ENCODE assay signal across 8 mouse cellular contexts in genomic region chr6:57580881-57581548, GRCm38 (mm10). TPM values are rescaled to one million over a fixed set of nuclear protein-coding genes. Genes with fewer than 3 reads are reported as not detected.
DNase-seq lines count a peak whose midpoint lies in the region; ATAC-seq and TF ChIP-seq lines count a peak whose summit lies in the region.

Herc6 (plus strand) TSS chr6:57581000.

- H3K4me1 ChIP-seq in brown adipose tissue, adult 24 weeks (ENCODE audit: control insufficient read depth, insufficient read depth, insufficient read length, low read length): no peaks in the 10 kb centered on the region
- H3K4me1 ChIP-seq in heart, embryonic 13.5 days: peaks cover 7% of the 10 kb centered on the region; the same call in 1 of the 2 replicates
- H3K4me1 ChIP-seq in liver, embryonic 14.5 days (replicated peaks; ENCODE audit: control insufficient read depth in 2 of 2, insufficient read depth in 2 of 2, low read length in 1 of 2): peaks cover 0 to 2% of the 10 kb centered on the region in 2 experiments; a peak in 1 of 4 replicates
- no peaks in the 10 kb centered on the region for H3K4me1 ChIP-seq in stomach, postnatal 0 days (replicated peaks; ENCODE audit: control insufficient read depth, insufficient read depth)

- WGBS in heart, embryonic 13.5 days: 2% methylated on average over 16 of the region's 16 CpGs
- WGBS in liver, embryonic 14.5 days (ENCODE audit: insufficient replicate concordance): under 1% methylated on average over 16 of the region's 16 CpGs
- WGBS in stomach, postnatal 0 days: 2% methylated on average over 16 of the region's 16 CpGs

- TF ChIP-seq EP300 in liver, embryonic 14.5 days (IDR thresholded peaks at IDR 0.05; ENCODE audit: low read depth): no peak
- TF ChIP-seq EP300 in stomach, postnatal 0 days (optimal IDR thresholded peaks at IDR 0.05): no peak

- peak within 1 kb of the TSS; percentile 89 for H3K4me2 ChIP-seq in heart, embryonic 13.5 days
- H3K4me2 ChIP-seq in liver, embryonic 14.5 days (ENCODE audit: low read depth): peak within 1 kb of the TSS; percentile 70
- peak within 1 kb of the TSS; percentile 81 for H3K4me2 ChIP-seq in stomach, postnatal 0 days (replicated peaks; ENCODE audit: low read depth)

- peak; percentile 73 for DNase-seq in CD4-positive, CD25-positive, alpha-beta regulatory T cell, adult 2 months (ENCODE audit: low read depth, low spot score)
- peak; percentile 81 for DNase-seq in kidney, postnatal 10 days
- DNase-seq in liver, embryonic 14.5 days (ENCODE audit: low read depth in 3 of 3, low spot score in 3 of 3): peak; percentile 54 to 63 (median 62)
- DNase-seq in neural tube, embryonic 10.5 days (ENCODE audit: extremely low spot score, low spot score): peak; percentile 68
- peak; percentile 61 for DNase-seq in stomach, postnatal 0 days (ENCODE audit: low spot score)

- H3K36me3 ChIP-seq in heart, embryonic 13.5 days: peaks cover 3% of the 10 kb centered on the region
- no peaks in the 10 kb centered on the region for H3K36me3 ChIP-seq in liver, embryonic 14.5 days (replicated peaks; ENCODE audit: control insufficient read depth, insufficient read depth, low read depth)
- no peaks in the 10 kb centered on the region for H3K36me3 ChIP-seq in stomach, postnatal 0 days (ENCODE audit: control insufficient read depth, insufficient read depth, low read length)

- ATAC-seq in erythroid progenitor cell, adult 5-6 weeks (replicated peaks; ENCODE audit: low FRiP score, poor library complexity, severe bottlenecking): peak; percentile 98
- 0 out of 2 replicates have a peak, but pooled peaks have one; percentile 46 for ATAC-seq in heart, embryonic 13.5 days (ENCODE audit: extremely low read depth, insufficient number of reproducible peaks, low FRiP score, low TSS enrichment)
- peak; percentile 91 for ATAC-seq in liver, embryonic 14.5 days (ENCODE audit: insufficient read depth)
- ATAC-seq in stomach, postnatal 0 days (ENCODE audit: low FRiP score, low TSS enrichment): peak; percentile 81

- H3K27ac ChIP-seq in brown adipose tissue, adult 24 weeks (replicated peaks; ENCODE audit: low read depth, low read length): peak within 1 kb of the TSS; percentile 85
- peak within 1 kb of the TSS; percentile 79 for H3K27ac ChIP-seq in heart, embryonic 13.5 days (replicated peaks)
- peak within 1 kb of the TSS; percentile 8 for H3K27ac ChIP-seq in liver, embryonic 14.5 days
- H3K27ac ChIP-seq in stomach, postnatal 0 days (replicated peaks): peak within 1 kb of the TSS; percentile 90

- no peaks in the 10 kb centered on the region for H3K27me3 ChIP-seq in heart, embryonic 13.5 days (replicated peaks)
- no peaks in the 10 kb centered on the region for H3K27me3 ChIP-seq in liver, embryonic 14.5 days (ENCODE audit: control insufficient read depth, insufficient read depth, low read length)
- H3K27me3 ChIP-seq in stomach, postnatal 0 days (ENCODE audit: control insufficient read depth, insufficient read depth, low read length): no peaks in the 10 kb centered on the region

- H3K9me3 ChIP-seq in heart, embryonic 13.5 days: no peaks in the 10 kb centered on the region
- H3K9me3 ChIP-seq in liver, embryonic 14.5 days (ENCODE audit: control insufficient read depth, low read length): no peaks in the 10 kb centered on the region
- no peaks in the 10 kb centered on the region for H3K9me3 ChIP-seq in stomach, postnatal 0 days (ENCODE audit: control insufficient read depth, low read length)

- TF ChIP-seq CTCF in liver, embryonic 14.5 days (IDR thresholded peaks at IDR 0.05; ENCODE audit: low read depth): no peak
- no peak for TF ChIP-seq CTCF in stomach, postnatal 0 days (IDR thresholded peaks at IDR 0.05; ENCODE audit: low read depth)

- peak within 1 kb of the TSS; percentile 88 for H3K9ac ChIP-seq in heart, embryonic 13.5 days
- peak within 1 kb of the TSS; percentile 71 for H3K9ac ChIP-seq in liver, embryonic 14.5 days (replicated peaks)
- H3K9ac ChIP-seq in stomach, postnatal 0 days (ENCODE audit: low read length): peak within 1 kb of the TSS; percentile 70

- H3K4me3 ChIP-seq in brown adipose tissue, adult 24 weeks (ENCODE audit: insufficient read depth, low read depth, low read length): peak within 1 kb of the TSS; percentile 91
- H3K4me3 ChIP-seq in heart, embryonic 13.5 days: peak within 1 kb of the TSS; percentile 78
- H3K4me3 ChIP-seq in liver, embryonic 14.5 days (ENCODE audit: insufficient read depth in 1 of 2, low read depth in 2 of 2, low read length in 2 of 2): peak within 1 kb of the TSS; percentile 66 to 84
- peak within 1 kb of the TSS; percentile 73 for H3K4me3 ChIP-seq in stomach, postnatal 0 days (ENCODE audit: low read depth, low read length)

RNA-seq across cellular contexts. Expression of gene Herc6, which starts in this region (rescaled TPM):
- polyA plus RNA-seq in brown adipose tissue, adult 24 weeks (2012; ENCODE audit: insufficient read depth, insufficient read length, missing spikeins): 2.5 and 3.1 TPM in 2 replicates
- total RNA-seq in erythroid progenitor cell, adult 5-6 weeks (2015; ENCODE audit: low replicate concordance): 31.4 and 47.8 TPM in 2 replicates
- total RNA-seq in erythroid progenitor cell, adult 5-6 weeks (2017; ENCODE audit: low replicate concordance): 64.6 and 111 TPM in 2 replicates
- polyA plus RNA-seq in heart, embryonic 13.5 days (2015; fragmentation: Nextera tagmentation; extraction: Ambion mirVana): 4.1 and 4.2 TPM in 2 replicates
- polyA plus RNA-seq in liver, embryonic 14.5 days (2012; rRNA removed): 1.3 and 2.3 TPM in 2 replicates
- 2.7 and 3.7 TPM in 2 replicates for polyA plus RNA-seq in liver, embryonic 14.5 days (2014; fragmentation: Nextera tagmentation; extraction: Ambion mirVana)
- polyA plus RNA-seq in stomach, postnatal 0 days (2015; fragmentation: Nextera tagmentation; extraction: Ambion mirVana): 0.96 and 1.4 TPM in 2 replicates

Comparison
In these comparisons a context has a peak if more than half of its experiments do, and no peak if none do; other contexts are left out.
1. Peak in every context shown above with its lines: DNase-seq, ATAC-seq, H3K4me3 ChIP-seq and H3K27ac ChIP-seq.
2. H3K27ac ChIP-seq: peak in every context shown above with its lines; median percentile 90 in stomach, postnatal 0 days; 85 in brown adipose tissue, adult 24 weeks; 79 in heart, embryonic 13.5 days; 8 in liver, embryonic 14.5 days.
3. ATAC-seq: peak in every context shown above with its lines; median percentile 98 in erythroid progenitor cell, adult 5-6 weeks; 91 in liver, embryonic 14.5 days; 81 in stomach, postnatal 0 days; 46 in heart, embryonic 13.5 days.